In genomic region chr2:45789739-45790138, GRCm38 (mm10) we compare ENCODE assay signal across 18 mouse cellular contexts.
DNase-seq lines count a peak whose midpoint lies in the region; ATAC-seq and TF ChIP-seq lines count a peak whose summit lies in the region.
"Had no signal": no experiment of that assay in that cellular context is flagged by ENCODE, and none has a peak within 500 bp of the region (broad histone marks: within the 10 kb centered on the region; RNA-seq: fewer than 3 reads in every experiment).

No protein-coding gene starts in this region.

- H3K79me2 ChIP-seq in heart, adult 2 months (replicated peaks; ENCODE audit: control insufficient read depth, insufficient read depth, low read length), result no peaks in the 10 kb centered on the region

- H3K9ac ChIP-seq in heart, adult 2 months (ENCODE audit: low read depth, low read length), result no peak overlapping the region
- no peak overlapping the region for H3K9ac ChIP-seq in forebrain, embryonic 12.5 days
- H3K9ac ChIP-seq in hindbrain, embryonic 11.5 days (ENCODE audit: low read depth, low read length), result no peak overlapping the region
- H3K9ac ChIP-seq in midbrain, embryonic 13.5 days (replicated peaks), result no peak overlapping the region
- H3K9ac ChIP-seq in kidney, embryonic 16.5 days (replicated peaks; ENCODE audit: low read length), result no peak overlapping the region
- H3K9ac ChIP-seq: embryonic facial prominence, embryonic 15.5 days; heart, embryonic 13.5 days; kidney, embryonic 15.5 days; limb, embryonic 15.5 days; neural tube, embryonic 12.5 days had no signal

- no peaks in the 10 kb centered on the region for H3K4me1 ChIP-seq in heart, adult 2 months (ENCODE audit: control insufficient read depth, insufficient read depth, low read length)
- H3K4me1 ChIP-seq in forebrain, embryonic 12.5 days, result peaks cover 16% of the 10 kb centered on the region
- H3K4me1 ChIP-seq in hindbrain, embryonic 11.5 days (replicated peaks; ENCODE audit: control insufficient read depth, insufficient read depth, low read length), result no peaks in the 10 kb centered on the region; the same call in 1 of the 2 replicates
- peaks cover 10% of the 10 kb centered on the region; the same call in 1 of the 2 replicates for H3K4me1 ChIP-seq in midbrain, embryonic 13.5 days (replicated peaks)
- no peaks in the 10 kb centered on the region; the same call in 1 of the 2 replicates for H3K4me1 ChIP-seq in lung, adult 2 months (ENCODE audit: control insufficient read depth, insufficient read depth, low read length)
- peaks cover 11% of the 10 kb centered on the region; the same call in 1 of the 2 replicates for H3K4me1 ChIP-seq in kidney, embryonic 16.5 days (ENCODE audit: insufficient read depth, low read length)
- H3K4me1 ChIP-seq: heart, embryonic 13.5 days; neural tube, embryonic 12.5 days had no signal

- no peak for TF ChIP-seq POLR2A in heart, adult 2 months (IDR thresholded peaks at IDR 0.05; ENCODE audit: insufficient read depth, low read depth, low read length)
- no peak for TF ChIP-seq POLR2A in lung, adult 2 months (IDR thresholded peaks at IDR 0.05; ENCODE audit: borderline replicate concordance, extremely low read depth, low read depth, low read length)

- no peak overlapping the region for H3K4me3 ChIP-seq in heart, adult 2 months
- H3K4me3 ChIP-seq in forebrain, embryonic 12.5 days (replicated peaks), result no peak overlapping the region
- no peak overlapping the region for H3K4me3 ChIP-seq in hindbrain, embryonic 11.5 days (ENCODE audit: low read depth, low read length)
- H3K4me3 ChIP-seq in midbrain, embryonic 13.5 days (replicated peaks), result no peak overlapping the region
- no peak overlapping the region for H3K4me3 ChIP-seq in lung, adult 2 months (replicated peaks; ENCODE audit: extremely low read depth, low read depth, low read length)
- no peak overlapping the region for H3K4me3 ChIP-seq in kidney, embryonic 16.5 days (ENCODE audit: low read length)
- H3K4me3 ChIP-seq: embryonic facial prominence, embryonic 15.5 days; gastrocnemius, adult 2 months; heart, embryonic 13.5 days; kidney, embryonic 15.5 days; limb, embryonic 15.5 days; neural tube, embryonic 12.5 days had no signal

- peak; percentile 27; the same call in 1 of the 2 replicates for ATAC-seq in forebrain, embryonic 12.5 days (ENCODE audit: low FRiP score)
- ATAC-seq in hindbrain, embryonic 11.5 days (ENCODE audit: low FRiP score), result peak; percentile 62
- ATAC-seq in midbrain, embryonic 13.5 days, result peak; percentile 75; the same call in 1 of the 2 replicates
- ATAC-seq in kidney, embryonic 16.5 days (ENCODE audit: low FRiP score, low TSS enrichment), result no peak

- no peak for TF ChIP-seq EP300 in heart, adult 2 months (IDR thresholded peaks at IDR 0.05; ENCODE audit: insufficient read depth, low read depth, low read length)

- DNase-seq in heart, adult 11 months, result peak; percentile 30
- DNase-seq in heart, adult 2 months, result no peak
- DNase-seq in hindbrain, embryonic 11.5 days (ENCODE audit: low spot score), result peak; percentile 26
- DNase-seq in lung, adult 2 months, result no peak
- no peak for DNase-seq in adrenal gland, adult 18-20 months (ENCODE audit: low spot score in 2 of 2)
- DNase-seq: adrenal gland, postnatal 36 days; cerebellum, adult 8-10 months; gastrocnemius, adult 2 months; lung, postnatal 10 days; thymus, postnatal 25 days had no signal

- TF ChIP-seq CTCF in heart, adult 2 months (IDR thresholded peaks at IDR 0.05), result no peak
- no peak for TF ChIP-seq CTCF in lung, adult 2 months (IDR thresholded peaks at IDR 0.05; ENCODE audit: insufficient read depth, low read length)

- intact Hi-C loops in heart, adult 2 months (cut with DNase I), result no loop called here

- no peaks in the 10 kb centered on the region for H3K27me3 ChIP-seq in heart, adult 2 months (ENCODE audit: control insufficient read depth, insufficient read depth, low read length)
- no peaks in the 10 kb centered on the region for H3K27me3 ChIP-seq in forebrain, embryonic 12.5 days
- no peaks in the 10 kb centered on the region for H3K27me3 ChIP-seq in hindbrain, embryonic 11.5 days (ENCODE audit: control insufficient read depth, insufficient read depth, low read length)
- H3K27me3 ChIP-seq in midbrain, embryonic 13.5 days, result no peaks in the 10 kb centered on the region
- no peaks in the 10 kb centered on the region for H3K27me3 ChIP-seq in kidney, embryonic 16.5 days (ENCODE audit: insufficient read depth, low read length)
- H3K27me3 ChIP-seq: embryonic facial prominence, embryonic 15.5 days; heart, embryonic 13.5 days; kidney, embryonic 15.5 days; limb, embryonic 15.5 days; neural tube, embryonic 12.5 days had no signal

- no peaks in the 10 kb centered on the region for H3K9me3 ChIP-seq in forebrain, embryonic 12.5 days
- no peaks in the 10 kb centered on the region for H3K9me3 ChIP-seq in hindbrain, embryonic 11.5 days (ENCODE audit: control insufficient read depth, low read length)
- H3K9me3 ChIP-seq in midbrain, embryonic 13.5 days, result no peaks in the 10 kb centered on the region
- no peaks in the 10 kb centered on the region for H3K9me3 ChIP-seq in kidney, embryonic 16.5 days (ENCODE audit: low read length)
- H3K9me3 ChIP-seq: embryonic facial prominence, embryonic 15.5 days; heart, embryonic 13.5 days; kidney, embryonic 15.5 days; limb, embryonic 15.5 days; neural tube, embryonic 12.5 days had no signal

- no peak overlapping the region for H3K27ac ChIP-seq in heart, adult 2 months
- H3K27ac ChIP-seq in forebrain, embryonic 12.5 days, result no peak overlapping the region
- no peak overlapping the region for H3K27ac ChIP-seq in hindbrain, embryonic 11.5 days (ENCODE audit: low read depth, low read length)
- no peak overlapping the region for H3K27ac ChIP-seq in midbrain, embryonic 13.5 days
- no peak overlapping the region for H3K27ac ChIP-seq in kidney, embryonic 16.5 days (ENCODE audit: low read length)
- H3K27ac ChIP-seq: embryonic facial prominence, embryonic 15.5 days; gastrocnemius, adult 2 months; heart, embryonic 13.5 days; kidney, embryonic 15.5 days; limb, embryonic 15.5 days; neural tube, embryonic 12.5 days had no signal

- H3K36me3 ChIP-seq in heart, adult 2 months (ENCODE audit: control insufficient read depth, insufficient read depth, low read length), result no peaks in the 10 kb centered on the region
- H3K36me3 ChIP-seq in forebrain, embryonic 12.5 days (replicated peaks), result no peaks in the 10 kb centered on the region
- H3K36me3 ChIP-seq in hindbrain, embryonic 11.5 days (ENCODE audit: control insufficient read depth, insufficient read depth, low read length), result no peaks in the 10 kb centered on the region
- no peaks in the 10 kb centered on the region for H3K36me3 ChIP-seq in midbrain, embryonic 13.5 days
- no peaks in the 10 kb centered on the region for H3K36me3 ChIP-seq in kidney, embryonic 16.5 days (ENCODE audit: insufficient read depth, low read length)
- H3K36me3 ChIP-seq: embryonic facial prominence, embryonic 15.5 days; heart, embryonic 13.5 days; kidney, embryonic 15.5 days; limb, embryonic 15.5 days; neural tube, embryonic 12.5 days had no signal

- 70% methylated on average over 4 of the region's 4 CpGs for WGBS in heart, adult 2 months
- WGBS in forebrain, embryonic 12.5 days, result 13% methylated on average over 4 of the region's 4 CpGs
- WGBS in hindbrain, embryonic 11.5 days, result 25% methylated on average over 4 of the region's 4 CpGs
- 6% methylated on average over 4 of the region's 4 CpGs for WGBS in midbrain, embryonic 13.5 days
- 67% methylated on average over 4 of the region's 4 CpGs for WGBS in lung, adult 2 months
- 73% methylated on average over 4 of the region's 4 CpGs for WGBS in kidney, embryonic 16.5 days

- H3K4me2 ChIP-seq in forebrain, embryonic 12.5 days, result no peak overlapping the region
- no peak overlapping the region for H3K4me2 ChIP-seq in hindbrain, embryonic 11.5 days (replicated peaks; ENCODE audit: low read depth, low read length)
- no peak overlapping the region for H3K4me2 ChIP-seq in midbrain, embryonic 13.5 days (replicated peaks)
- no peak overlapping the region for H3K4me2 ChIP-seq in kidney, embryonic 16.5 days (replicated peaks; ENCODE audit: low read depth, low read length)
- H3K4me2 ChIP-seq: embryonic facial prominence, embryonic 15.5 days; heart, embryonic 13.5 days; kidney, embryonic 15.5 days; limb, embryonic 15.5 days; neural tube, embryonic 12.5 days had no signal

Comparison
In these comparisons a context has a peak if more than half of its experiments do, and no peak if none do; other contexts are left out.
1. DNase-seq: peak in heart, adult 11 months (single experiment) and hindbrain, embryonic 11.5 days (single experiment); none in heart, adult 2 months (0 of 2), lung, adult 2 months (single experiment) and adrenal gland, adult 18-20 months (0 of 2).